Mouse (Mus musculus) left cerebral cortex, adult 9 months (tissue): ENCODE results near the gene Olfr811.

Source experiments
- DNase-seq, 2 experiments: peaks; one replicate each; pipeline ENCODE4 v3.0.0; 2022; ENCODE audit warnings: low spot score in 2 of 2

Olfr811 gene

DNA sequence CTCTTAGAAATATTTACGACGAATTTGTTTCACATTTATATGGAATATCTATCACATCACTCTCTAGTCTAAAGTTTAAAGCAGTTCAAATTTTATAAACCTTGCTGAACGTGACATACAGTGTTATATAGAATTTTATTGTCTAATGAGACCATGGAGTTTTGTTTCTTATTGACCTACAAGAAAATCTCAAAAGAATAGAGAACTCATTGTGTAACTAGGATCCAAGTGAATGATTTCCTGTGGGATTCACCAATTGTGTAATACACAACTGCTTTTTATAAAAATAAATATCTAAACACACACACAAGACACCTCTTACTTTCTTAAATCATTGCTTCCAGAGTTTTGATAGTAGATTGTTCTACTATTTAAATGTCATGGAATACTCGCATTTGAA, at the start of gene Olfr811:
Olfr811 (minus strand) TSS at position 101 of the 400 bp plus-strand sequence.
- DNase-seq, result no peak

- no peak for DNase-seq
Observed at GRCm38 (mm10) chr10:129847343-129847742, 43.1 kb upstream of the Olfr811 start.

- DNase-seq, result no peak
Observed at GRCm38 (mm10) chr10:129845994-129846393, 41.8 kb upstream of the Olfr811 start, which contains the start of gene Olfr812. Gene Olfr812 (minus strand): TSS chr10:129846094.

- no peak for DNase-seq
Observed at GRCm38 (mm10) chr10:129794817-129795216, 9.4 kb downstream of the Olfr811 start, which contains the start of gene Olfr810. Gene Olfr810 (minus strand): TSS chr10:129794917.

DNA sequence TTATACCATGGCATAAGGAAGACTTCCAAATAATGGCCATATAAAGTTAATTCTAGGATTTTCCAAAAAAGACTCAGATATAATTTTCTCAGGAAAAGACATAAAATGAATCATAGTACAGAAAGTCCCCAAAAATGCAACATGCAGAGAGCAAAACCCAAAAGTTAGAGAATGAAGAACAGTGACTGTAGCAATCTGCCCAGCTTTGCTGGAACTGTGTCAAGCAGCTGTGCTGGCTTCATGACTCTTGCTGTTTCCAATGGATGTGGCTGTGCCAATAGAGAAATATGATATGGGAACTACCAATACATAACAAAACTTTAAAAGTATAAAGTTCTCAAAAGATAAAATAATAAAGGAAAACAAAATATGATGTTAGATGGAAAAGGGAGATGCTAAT, 26.1 kb downstream of the Olfr811 start:
- no peak for DNase-seq

GRCm38 (mm10) chr10:129774338-129774737, 29.9 kb downstream of the Olfr811 start, which contains the start of gene Olfr809:
Gene Olfr809 (plus strand): TSS chr10:129774638.
- no peak for DNase-seq

GRCm38 (mm10) chr10:129765182-129765581, 39.0 kb downstream of the Olfr811 start, which contains the start of gene Olfr808:
Gene Olfr808 (plus strand): TSS chr10:129765482.
- DNase-seq, result no peak

GRCm38 (mm10) chr10:129757693-129758092, 46.5 kb downstream of the Olfr811 start, which contains the start of gene Olfr807:
Gene Olfr807 (minus strand): TSS chr10:129757793.
- no peak for DNase-seq
